Mouse (Mus musculus) thymus, adult 2 months (tissue): Measurements from ENCODE around the gene Tac2. TPM values are rescaled to one million over a fixed set of nuclear protein-coding genes. Genes with fewer than 3 reads are reported as not detected.
"Not testable (repeated sequence)": the region's sequence is repeated elsewhere in the genome, so short reads cannot be mapped to it uniquely, and the experiment has no call there.

Experiments used
- DNase-seq: peaks from one replicate; pipeline ENCODE4 v3.0.0; 2021
- H3K27ac ChIP-seq: fragments of 200-500 bp; 2 replicates; pipeline ENCODE4 v1.5.1; 2012; ENCODE audit warnings: low read length, control low read depth; ENCODE audit not compliant: control insufficient read depth, insufficient read depth
- H3K27me3 ChIP-seq: fragments of 200-500 bp; 2 replicates; pipeline ENCODE4 v1.6.1; 2012; ENCODE audit warnings: mild to moderate bottlenecking, low read length, moderate library complexity, mixed read lengths; ENCODE audit not compliant: control insufficient read depth, insufficient read depth
- H3K36me3 ChIP-seq: fragments of 200-500 bp; 2 replicates; pipeline ENCODE4 v1.6.1; 2012; ENCODE audit warnings: mild to moderate bottlenecking, low read length, moderate library complexity; ENCODE audit not compliant: control insufficient read depth, insufficient read depth
- H3K4me1 ChIP-seq: fragments of 200-500 bp; replicated peaks from 2 replicates; pipeline ENCODE4 v1.6.1; 2012; ENCODE audit warnings: low read length; ENCODE audit not compliant: control insufficient read depth, insufficient read depth
- H3K4me3 ChIP-seq: fragments of 200-500 bp; 2 replicates; pipeline ENCODE4 v1.5.1; 2012; ENCODE audit warnings: mild to moderate bottlenecking, low read length, control low read depth, moderate library complexity; ENCODE audit not compliant: control insufficient read depth, insufficient read depth
- CTCF ChIP-seq: fragments of 200-500 bp; IDR thresholded peaks from 2 replicates; pipeline ENCODE4 v1.5.1; 2012; ENCODE audit warnings: mild to moderate bottlenecking, control low read depth, low read length, moderate library complexity, borderline replicate concordance; ENCODE audit not compliant: control insufficient read depth, poor library complexity, insufficient read depth; ENCODE audit errors: extremely low read depth
- POLR2A ChIP-seq: fragments of 200-500 bp; IDR thresholded peaks from 2 replicates; pipeline ENCODE4 v1.6.1; 2012; ENCODE audit warnings: mild to moderate bottlenecking, low read length, control low read depth, moderate library complexity; ENCODE audit not compliant: control insufficient read depth, poor library complexity, insufficient read depth; ENCODE audit errors: extremely low read depth
- WGBS: fragments of 180-500 bp; shearing (Covaris S2); methylation state at CpG from one replicate; pipeline ENCODE4 v1.1.7; 2018; 5-methylcytosine and 5-hydroxymethylcytosine counted together
- polyA plus RNA-seq: library from polyadenylated mRNA; depleted of rRNA; stranded (reverse); fragments of >200 nt; gene quantifications from 2 replicates; pipeline ENCODE4 v1.2.3, GENCODE M21; 2012

Tac2 gene
- polyA plus RNA-seq, 1 experiment = 4.5 TPM

DNA sequence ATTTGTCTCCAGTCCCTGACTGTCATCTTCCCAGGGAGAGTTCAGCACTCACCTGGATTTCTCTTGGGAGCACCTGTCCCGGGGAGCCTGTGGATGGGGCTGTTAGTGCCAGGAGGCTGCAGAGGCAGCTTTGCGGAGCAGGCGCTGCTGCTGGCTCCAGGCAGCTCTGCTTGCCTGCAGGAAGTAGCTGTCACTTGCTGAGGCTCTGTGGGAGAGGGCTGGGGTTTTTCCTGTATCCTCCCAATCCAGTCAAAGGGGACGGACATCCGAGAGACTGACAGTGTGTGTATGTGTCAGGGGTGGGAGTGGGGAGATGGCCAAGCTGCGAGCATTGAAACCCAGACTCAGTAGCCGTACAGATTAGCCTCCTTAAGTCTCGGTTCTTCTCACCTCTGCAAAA lies 27.3 kb downstream of the Tac2 start, which contains the start of gene Gpr182:
Gene Gpr182 (minus strand): TSS at position 185 of the 400 bp plus-strand sequence.
- no peaks in the 10 kb centered on the region for H3K27me3 ChIP-seq
- no peak within 1 kb of the TSS for H3K4me3 ChIP-seq
- H3K4me1 ChIP-seq = no peaks in the 10 kb centered on the region
- TF ChIP-seq CTCF (no peak), POLR2A (no peak)
- no peaks in the 10 kb centered on the region for H3K36me3 ChIP-seq
- DNase-seq = no peak
- no peak within 1 kb of the TSS for H3K27ac ChIP-seq
- 85% methylated on average over 8 of the region's 8 CpGs for WGBS

DNA sequence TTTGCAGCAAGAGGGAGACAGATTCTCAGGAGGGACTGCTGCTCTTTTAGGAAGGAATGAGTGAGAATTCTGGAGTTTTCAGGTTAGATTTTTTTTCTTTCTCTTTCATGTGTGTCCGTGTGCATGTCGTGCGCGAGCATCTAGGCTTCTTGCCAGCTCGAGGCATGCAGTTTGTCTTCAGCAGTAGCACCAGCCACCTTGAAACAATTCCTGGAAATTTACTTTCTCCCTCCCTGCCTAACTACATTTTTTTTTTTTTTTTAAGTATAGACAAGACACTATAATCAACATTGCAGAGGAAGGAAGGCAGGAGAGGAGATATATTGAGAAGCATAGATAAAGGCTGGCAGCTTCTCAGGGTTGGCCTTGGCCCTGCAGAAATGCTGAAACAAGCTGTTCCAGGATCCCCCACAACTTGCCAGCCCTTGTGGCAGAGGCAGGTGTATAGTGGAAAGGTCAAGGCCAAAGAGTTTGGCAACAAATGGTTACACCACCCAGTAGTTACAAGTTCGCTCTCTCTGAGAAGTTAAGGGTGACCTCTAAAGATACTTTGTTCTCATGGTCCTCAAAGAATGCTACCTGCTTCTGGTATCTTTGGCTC lies 30.4 kb downstream of the Tac2 start:
- H3K36me3 ChIP-seq = no peaks in the 10 kb centered on the region
- 79% methylated on average over 6 of the region's 6 CpGs for WGBS
- no peak overlapping the region for H3K27ac ChIP-seq
- H3K4me3 ChIP-seq = no peak overlapping the region
- no peak for DNase-seq
- H3K4me1 ChIP-seq = no peaks in the 10 kb centered on the region
- H3K27me3 ChIP-seq = no peaks in the 10 kb centered on the region
- TF ChIP-seq POLR2A = no peak
- TF ChIP-seq CTCF = no peak

DNA sequence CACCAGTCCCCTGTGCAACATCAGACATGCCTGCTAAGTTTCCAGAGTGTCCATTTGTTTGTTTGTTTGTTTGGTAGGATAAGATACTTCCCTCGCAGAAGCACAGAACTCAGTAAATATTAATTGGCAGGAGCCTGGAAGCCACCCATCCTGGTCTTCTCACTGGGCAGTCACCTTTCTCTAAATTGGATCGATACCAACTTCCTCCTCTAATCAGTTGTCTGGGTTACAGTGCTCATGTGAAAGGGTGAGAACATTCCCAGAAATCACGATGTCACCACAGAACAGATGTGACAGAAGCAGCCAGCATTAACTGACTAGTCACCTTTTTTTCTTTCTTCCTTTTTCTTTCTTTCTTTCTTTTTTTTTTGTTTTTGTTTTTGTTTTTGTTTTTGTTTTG lies 31.0 kb downstream of the Tac2 start:
- TF ChIP-seq CTCF (no peak), POLR2A (no peak)
- WGBS = 66% methylated on average over 3 of the region's 3 CpGs
- Histone ChIP-seq H3K4me1 (no peaks in the 10 kb centered on the region), H3K27me3 (no peaks in the 10 kb centered on the region), H3K27ac (no peak overlapping the region), H3K36me3 (no peaks in the 10 kb centered on the region), H3K4me3 (no peak overlapping the region)
- DNase-seq = no peak

DNA sequence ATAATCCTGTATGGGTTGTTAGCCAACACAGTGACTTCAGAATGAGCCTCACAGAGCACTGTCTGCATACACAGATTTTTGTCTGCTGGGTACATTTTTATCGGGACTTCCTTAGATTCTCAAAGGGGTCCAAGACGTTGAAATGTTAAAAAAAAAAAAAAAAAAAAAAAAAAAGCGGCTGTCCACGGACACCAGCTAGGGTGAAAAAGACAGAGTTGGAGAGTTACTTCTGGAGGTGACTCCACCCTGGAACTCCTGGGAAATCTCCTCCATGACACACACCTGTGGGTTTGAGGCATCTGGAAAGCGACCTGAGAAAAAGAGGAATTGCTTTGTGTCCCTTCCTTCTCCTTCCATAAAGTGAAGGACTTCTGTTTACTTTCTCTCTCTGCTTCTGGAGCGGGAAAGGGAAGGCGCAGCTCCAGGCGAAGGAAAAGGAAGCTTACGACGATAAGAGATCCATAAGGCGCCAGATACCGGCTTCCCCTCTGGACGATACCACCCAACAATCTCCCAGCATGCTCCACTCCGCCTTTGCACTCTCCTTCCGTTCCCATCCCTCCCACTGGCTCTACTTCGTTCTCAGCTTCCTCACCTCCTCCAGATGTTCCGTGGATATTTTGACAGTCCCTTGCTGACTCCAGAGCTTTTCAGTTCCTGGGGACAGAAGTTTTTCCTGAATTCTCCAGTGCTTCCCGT lies 31.6 kb downstream of the Tac2 start:
- no peaks in the 10 kb centered on the region for H3K36me3 ChIP-seq
- DNase-seq = no peak
- WGBS = 51% methylated on average over 18 of the region's 18 CpGs
- no peaks in the 10 kb centered on the region for H3K4me1 ChIP-seq
- no peak for TF ChIP-seq POLR2A
- TF ChIP-seq CTCF = no peak
- H3K27ac ChIP-seq = no peak overlapping the region
- H3K27me3 ChIP-seq = no peaks in the 10 kb centered on the region
- no peak overlapping the region for H3K4me3 ChIP-seq

DNA sequence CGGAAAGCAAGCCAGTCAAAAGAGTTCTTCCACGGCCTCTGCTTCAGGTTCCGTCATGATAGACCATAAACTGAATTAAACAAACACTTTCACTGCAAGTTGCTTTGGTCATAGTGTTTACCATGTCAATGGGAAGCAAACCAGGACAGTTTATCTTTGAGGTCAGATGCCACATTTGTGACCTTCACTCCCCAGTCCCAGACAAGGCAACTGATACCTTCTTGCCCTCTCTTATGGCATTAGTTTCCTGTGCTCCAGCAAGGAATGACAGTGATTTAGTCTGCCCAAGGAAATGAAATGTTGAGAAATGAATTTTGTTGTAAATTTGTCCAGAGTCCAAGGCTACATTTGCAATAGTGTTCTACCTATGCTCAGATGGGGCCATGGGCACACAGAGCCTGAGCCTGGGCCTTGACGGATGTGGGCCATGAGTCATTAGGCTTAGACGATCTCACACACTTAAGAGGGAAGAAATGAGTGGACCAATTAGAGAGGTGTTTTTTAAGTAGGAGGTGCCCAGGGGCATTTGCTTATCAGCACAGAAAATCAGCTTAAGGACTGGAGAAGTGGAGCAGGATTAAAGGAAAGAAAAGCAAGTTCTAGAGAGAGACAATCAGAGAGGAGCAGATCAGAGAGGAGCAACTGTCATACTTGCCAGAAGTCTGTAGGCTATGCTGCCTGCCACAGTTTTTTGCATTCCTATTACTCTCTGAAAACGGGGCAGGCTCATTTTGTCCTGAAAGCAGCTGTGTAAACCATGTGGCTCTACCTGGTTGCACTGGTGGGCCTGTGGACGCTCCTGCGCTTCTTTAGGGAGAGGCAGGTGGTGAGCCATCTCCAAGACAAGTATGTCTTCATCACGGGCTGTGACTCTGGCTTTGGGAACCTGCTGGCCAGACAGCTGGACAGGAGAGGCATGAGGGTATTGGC lies 35.2 kb downstream of the Tac2 start, which contains the start of the genes Rdh1 and Rdh16f1:
Gene Rdh1 (plus strand): TSS at position 541 of the 930 bp plus-strand sequence.
Gene Rdh16f1 (plus strand): TSS at position 607 of the 930 bp plus-strand sequence.
- Histone ChIP-seq H3K4me1 (no peaks in the 10 kb centered on the region), H3K27ac (no peak within 1 kb of the TSS), H3K4me3 (no peak within 1 kb of the TSS), H3K27me3 (no peaks in the 10 kb centered on the region), H3K36me3 (no peaks in the 10 kb centered on the region)
- no peak for TF ChIP-seq POLR2A
- WGBS = 88% methylated on average over 9 of the region's 9 CpGs
- DNase-seq = no peak

DNA sequence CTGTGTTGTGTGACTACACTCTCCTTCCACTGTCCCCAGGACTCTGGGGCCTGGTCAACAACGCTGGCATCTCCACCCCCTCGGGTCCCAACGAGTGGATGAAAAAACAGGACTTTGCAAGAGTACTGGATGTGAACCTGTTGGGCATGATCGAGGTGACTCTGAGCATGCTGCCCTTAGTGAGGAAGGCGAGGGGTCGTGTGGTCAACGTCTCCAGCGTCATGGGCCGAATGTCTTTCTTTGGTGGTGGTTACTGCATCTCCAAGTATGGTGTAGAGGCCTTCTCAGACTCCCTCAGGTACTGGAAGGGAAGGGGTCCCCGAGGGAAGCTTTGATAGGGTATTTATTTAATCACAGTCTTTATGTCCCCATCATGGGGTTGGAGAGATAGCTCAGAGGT lies 38.6 kb downstream of the Tac2 start:
- H3K4me1 ChIP-seq = not testable (repeated sequence)
- WGBS = 94% methylated on average over 10 of the region's 10 CpGs

More for the DNA sequence above, 38.6 kb downstream of the Tac2 start:
- DNase-seq, H3K27me3 ChIP-seq, H3K4me3 ChIP-seq, H3K36me3 ChIP-seq, H3K27ac ChIP-seq: not testable (repeated sequence)
